Mouse (Mus musculus): ENCODE results near the gene Gm19345.

GRCm38 (mm10) chr7:19844521-19845171 is 7.2 kb upstream of the Gm19345 start:
- TF ChIP-seq USF1 (IDR thresholded peaks at IDR 0.05; ENCODE audit: low read depth) (no peak), POLR2A (IDR thresholded peaks at IDR 0.05; ENCODE audit: insufficient read length, low read depth) (no peak), MYOG (IDR thresholded peaks at IDR 0.05; ENCODE audit: control insufficient read depth in 1 of 3, insufficient read depth in 1 of 3, insufficient read length in 2 of 3, low read depth in 2 of 3) (no peak), MAX (IDR thresholded peaks at IDR 0.05; ENCODE audit: low read depth) (no peak), POLR2AphosphoS2 (IDR thresholded peaks at IDR 0.05; ENCODE audit: insufficient read length, low read depth) (no peak), TCF12 (IDR thresholded peaks at IDR 0.05; ENCODE audit: insufficient read depth, poor library complexity, severe bottlenecking) (no peak), E2F4 (IDR thresholded peaks at IDR 0.05; ENCODE audit: insufficient read depth) (no peak), REST (IDR thresholded peaks at IDR 0.05; ENCODE audit: insufficient read depth, insufficient read length) (no peak), TCF3 (IDR thresholded peaks at IDR 0.05; ENCODE audit: insufficient read length, low read depth) (no peak)

All from myocyte (in vitro differentiated cells).